Mouse (Mus musculus) MEL (cell line): Measurements from ENCODE around the gene Aoc1.

Experiments
- BHLHE40 ChIP-seq: IDR thresholded peaks from 2 replicates; pipeline ENCODE4 v1.6.1; 2012; ENCODE audit warnings: low read depth, mild to moderate bottlenecking, inconsistent platforms, low read length, improper control_type of control experiment, borderline replicate concordance
- CTCF ChIP-seq, 3 experiments: IDR thresholded peaks in 2 of 3; conservative IDR thresholded peaks in 1 of 3; 2 replicates each; pipeline ENCODE4 v1.5.1; 2011 to 2012; ENCODE audit warnings: low read length in 3 of 3, low read depth in 2 of 3, mild to moderate bottlenecking in 2 of 3, improper control_type of control experiment in 1 of 3, inconsistent platforms in 1 of 3, mixed read lengths in 1 of 3, moderate library complexity in 1 of 3; ENCODE audit not compliant: control insufficient read depth in 1 of 3, insufficient read depth in 1 of 3, poor library complexity in 1 of 3, severe bottlenecking in 1 of 3
- EP300 ChIP-seq, 2 experiments: IDR thresholded peaks; 2 replicates each; pipeline ENCODE4 v1.6.1; 2011; ENCODE audit warnings: improper control_type of control experiment in 2 of 2, low read length in 2 of 2, low read depth in 1 of 2, mild to moderate bottlenecking in 1 of 2
- MAFK ChIP-seq: IDR thresholded peaks from 2 replicates; pipeline ENCODE4 v1.6.1; 2011; ENCODE audit warnings: low read depth, mild to moderate bottlenecking, low read length, improper control_type of control experiment, borderline replicate concordance
- POLR2AphosphoS5 ChIP-seq: IDR thresholded peaks from 2 replicates; pipeline ENCODE4 v1.6.1; 2012; ENCODE audit warnings: low read depth, borderline replicate concordance, mild to moderate bottlenecking, inconsistent platforms, low read length, moderate library complexity, mixed read lengths
- USF1 ChIP-seq: IDR thresholded peaks from 2 replicates; pipeline ENCODE4 v1.6.1; 2014; ENCODE audit warnings: low read depth, mild to moderate bottlenecking, inconsistent platforms, low read length, improper control_type of control experiment, moderate library complexity
- ZC3H11A ChIP-seq: IDR thresholded peaks from 2 replicates; pipeline ENCODE4 v1.6.1; 2012; ENCODE audit warnings: low read depth, mild to moderate bottlenecking, inconsistent platforms, low read length, improper control_type of control experiment
- ZKSCAN1 ChIP-seq: IDR thresholded peaks from 2 replicates; pipeline ENCODE4 v1.6.1; 2012; ENCODE audit warnings: low read depth, mild to moderate bottlenecking, inconsistent platforms, low read length, improper control_type of control experiment, moderate library complexity

GRCm38 (mm10) chr6:48860130-48860815, 12.4 kb upstream of the Aoc1 start:
- peak; percentile 46; the same call in 1 of the 2 replicates for TF ChIP-seq USF1
- TF ChIP-seq ZKSCAN1, result peak; percentile 54; the same call in 1 of the 2 replicates
- TF ChIP-seq CTCF (IDR thresholded peaks at IDR 0.05 in 2 of 3, conservative IDR thresholded peaks at IDR 0.05 in 1 of 3; ENCODE audit: control insufficient read depth in 1 of 3, insufficient read depth in 1 of 3, low read depth in 2 of 3, low read length in 3 of 3, poor library complexity in 1 of 3, severe bottlenecking in 1 of 3), result peak; percentile 54 to 79 (median 70)
- no peak for TF ChIP-seq POLR2AphosphoS5
- no peak for TF ChIP-seq EP300 (IDR thresholded peaks at IDR 0.05; ENCODE audit: low read depth in 1 of 2, low read length in 2 of 2)
- no peak; the same call in 1 of the 2 replicates for TF ChIP-seq BHLHE40
- TF ChIP-seq MAFK, result no peak
- peak; percentile 17 for TF ChIP-seq ZC3H11A
